Mouse (Mus musculus) cerebellum, adult 9-10 months (tissue): ENCODE measurements around the gene Runx2.

Experiments used
- DNase-seq: peaks from one replicate; pipeline ENCODE4 v3.0.0; 2022

Runx2 gene

DNA sequence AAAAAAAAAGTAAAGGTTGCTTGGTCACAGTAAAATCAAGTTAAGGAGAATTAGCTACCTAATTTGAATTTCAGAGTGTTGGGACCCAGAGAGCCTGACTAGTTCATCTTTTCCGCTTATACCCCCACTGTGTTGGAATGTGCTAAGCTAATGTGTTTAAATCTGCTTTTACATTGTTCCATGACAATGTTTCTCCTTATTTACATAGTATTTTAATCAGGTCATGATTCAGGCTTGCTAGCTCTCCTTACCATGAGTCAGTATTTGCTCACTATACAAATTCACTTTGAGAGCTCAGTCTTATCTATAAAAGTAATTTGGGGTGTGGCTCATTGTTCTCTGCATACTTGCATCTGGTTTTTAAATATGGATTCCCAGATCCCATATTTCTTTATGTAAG lies 47.2 kb downstream of the Runx2 start:
- DNase-seq, result no peak

DNA sequence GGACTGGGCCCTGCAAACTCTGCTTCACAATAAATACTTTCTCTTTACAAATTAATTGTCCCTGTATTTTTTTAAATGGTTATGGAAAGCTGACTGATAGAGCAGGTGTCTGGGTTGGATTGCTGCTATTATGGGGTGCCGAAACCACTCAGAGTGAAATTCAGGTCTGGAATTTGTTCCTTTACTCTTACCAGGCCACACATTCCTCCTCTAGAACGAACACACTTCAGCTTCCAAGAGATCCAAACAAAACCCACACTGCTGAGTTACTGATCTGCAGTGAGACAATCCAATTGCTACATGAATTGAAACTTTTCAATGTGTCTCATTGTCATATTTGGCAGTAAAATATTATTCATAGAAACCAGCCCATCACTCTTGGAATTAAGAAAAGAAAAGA lies 47.6 kb downstream of the Runx2 start:
- no peak for DNase-seq

DNA sequence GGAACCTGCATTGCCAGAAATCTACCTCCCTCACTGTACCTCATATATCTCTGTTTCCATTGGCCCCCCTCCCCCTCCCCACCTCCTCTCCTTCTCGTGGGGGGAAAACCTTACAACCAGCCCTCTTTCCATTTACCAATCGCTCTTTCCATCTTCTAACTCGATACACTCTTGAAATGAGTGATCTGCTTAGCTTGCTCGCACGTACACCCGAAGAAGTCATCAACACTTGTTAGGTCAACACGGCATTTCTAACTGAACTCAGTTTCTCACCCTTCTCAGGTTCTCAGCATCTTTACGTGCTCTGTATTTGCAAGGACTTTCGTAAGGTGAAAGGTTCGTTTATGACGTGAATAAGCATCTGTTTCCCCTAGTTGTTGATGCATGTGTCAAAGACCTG lies 48.3 kb downstream of the Runx2 start:
- no peak for DNase-seq

DNA sequence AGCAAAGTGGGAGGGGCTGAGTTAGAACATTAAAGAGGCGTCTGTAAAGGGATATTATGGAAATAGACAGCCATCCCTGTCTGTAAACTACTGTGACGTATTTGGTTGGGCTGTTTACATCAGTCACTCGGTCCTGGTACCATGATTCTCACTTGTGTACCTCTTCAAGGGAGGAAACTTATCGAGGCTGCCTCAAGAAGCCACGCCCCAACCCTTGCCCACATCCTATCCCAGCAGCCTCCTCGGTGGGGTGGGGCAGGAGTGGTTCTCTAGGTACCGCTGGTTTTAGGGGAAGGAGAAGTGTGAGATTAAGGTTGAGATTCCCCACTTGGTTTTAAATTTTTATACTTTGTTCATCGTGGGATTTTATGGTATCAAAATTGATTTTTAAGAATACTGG lies 69.2 kb downstream of the Runx2 start:
- no peak for DNase-seq

DNA sequence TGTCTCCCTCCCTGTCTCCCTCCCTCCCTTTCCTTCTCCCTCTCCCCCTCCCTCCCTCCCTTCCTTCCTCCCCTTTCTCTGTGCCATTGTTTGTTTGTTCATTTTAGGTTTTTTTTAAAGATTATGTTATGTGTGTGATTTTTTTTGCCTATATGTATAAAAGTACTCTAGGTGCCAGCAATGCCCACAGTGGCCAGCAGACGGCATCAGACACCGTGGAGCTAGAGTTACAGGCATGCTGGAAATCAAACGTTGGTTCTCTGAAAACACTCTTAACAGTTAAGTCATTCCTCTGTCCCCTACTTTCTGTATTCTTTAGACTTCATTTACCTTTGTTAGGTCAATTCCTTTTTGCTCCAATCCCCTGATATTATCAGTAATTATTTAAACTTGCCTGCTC lies 70.8 kb downstream of the Runx2 start:
- DNase-seq, result no peak

DNA sequence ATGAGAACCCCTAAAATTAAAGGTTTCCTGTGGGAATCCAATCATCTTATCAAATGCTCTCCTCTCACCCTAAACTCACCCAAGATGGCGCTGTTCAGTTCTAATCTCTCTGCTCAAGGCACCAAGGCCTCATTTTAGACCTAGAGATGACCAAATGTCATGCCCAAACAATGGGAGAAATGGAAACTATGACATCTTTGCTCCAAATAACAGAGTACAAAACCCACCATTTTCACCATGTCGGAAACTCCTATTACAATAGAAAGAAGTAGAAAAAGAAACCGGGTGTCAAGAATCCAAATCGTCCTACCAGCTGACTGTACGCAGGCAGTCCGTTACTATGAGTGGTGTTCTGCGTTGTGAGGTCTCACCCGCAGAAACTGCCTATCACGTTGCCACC lies 72.4 kb downstream of the Runx2 start:
- no peak for DNase-seq

DNA sequence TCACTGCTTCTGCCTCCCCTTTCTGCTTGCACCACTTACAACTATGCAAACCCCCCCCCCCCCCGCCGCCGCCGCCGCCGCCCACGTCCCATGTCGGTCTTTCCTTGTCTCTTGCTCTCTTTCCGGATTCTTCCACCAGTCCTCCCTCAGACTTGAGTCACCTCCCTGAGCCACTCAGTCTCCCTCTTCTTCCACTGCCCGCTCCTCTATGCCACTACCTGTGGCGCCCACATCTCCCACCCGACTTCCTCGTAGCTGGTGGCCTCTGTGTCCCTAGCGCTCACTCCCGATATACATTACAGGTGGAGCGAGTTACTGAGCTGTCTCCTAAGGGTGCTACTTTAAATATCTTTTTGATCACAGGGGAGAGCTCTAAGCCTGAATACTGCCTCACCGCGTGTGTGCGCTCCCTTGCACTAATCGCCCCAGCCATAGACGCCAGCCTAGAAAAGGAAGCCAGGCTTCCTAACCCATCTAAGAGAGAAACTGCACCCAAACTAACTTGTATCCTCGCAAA lies 76.4 kb downstream of the Runx2 start:
- no peak for DNase-seq

DNA sequence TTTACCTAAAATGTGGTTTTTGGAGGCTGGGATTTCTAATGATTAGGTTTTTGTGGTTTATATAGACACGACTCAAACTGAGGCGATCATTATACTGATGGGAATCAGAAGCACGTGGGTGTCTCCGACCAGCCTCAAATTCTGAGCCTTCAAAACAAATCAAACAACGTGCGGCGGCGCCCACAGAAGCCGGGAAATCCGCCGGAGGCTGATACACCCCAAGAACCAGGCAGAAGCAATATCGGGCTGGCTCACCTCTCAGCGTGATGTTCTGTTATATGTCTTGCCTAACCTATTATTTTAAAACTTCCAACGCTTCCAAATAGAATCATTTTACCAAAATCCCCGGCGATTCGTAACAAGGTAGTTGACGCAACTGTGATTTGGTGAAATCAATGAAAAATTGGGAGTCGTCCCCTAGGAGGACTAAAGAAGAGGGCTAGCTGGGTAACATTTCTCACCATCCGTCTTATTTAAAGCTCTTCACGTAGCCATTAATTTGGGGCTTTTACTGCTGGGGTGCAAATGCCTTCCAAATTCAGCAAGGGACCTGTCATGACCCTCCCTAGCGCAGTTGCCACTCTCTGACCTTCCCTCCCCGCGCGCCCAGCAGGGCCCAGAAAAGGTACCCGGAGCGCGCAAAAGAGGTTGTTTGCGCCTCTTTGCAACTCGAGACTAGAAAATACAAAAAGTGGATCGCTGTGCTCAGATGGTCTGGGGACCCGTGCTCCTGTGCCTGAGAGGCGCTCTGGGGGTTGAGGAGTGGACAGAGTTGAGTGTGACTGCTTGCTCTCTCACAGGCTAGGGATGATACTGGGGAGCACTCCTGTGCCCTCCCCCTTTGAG lies 77.1 kb downstream of the Runx2 start:
- no peak for DNase-seq

DNA sequence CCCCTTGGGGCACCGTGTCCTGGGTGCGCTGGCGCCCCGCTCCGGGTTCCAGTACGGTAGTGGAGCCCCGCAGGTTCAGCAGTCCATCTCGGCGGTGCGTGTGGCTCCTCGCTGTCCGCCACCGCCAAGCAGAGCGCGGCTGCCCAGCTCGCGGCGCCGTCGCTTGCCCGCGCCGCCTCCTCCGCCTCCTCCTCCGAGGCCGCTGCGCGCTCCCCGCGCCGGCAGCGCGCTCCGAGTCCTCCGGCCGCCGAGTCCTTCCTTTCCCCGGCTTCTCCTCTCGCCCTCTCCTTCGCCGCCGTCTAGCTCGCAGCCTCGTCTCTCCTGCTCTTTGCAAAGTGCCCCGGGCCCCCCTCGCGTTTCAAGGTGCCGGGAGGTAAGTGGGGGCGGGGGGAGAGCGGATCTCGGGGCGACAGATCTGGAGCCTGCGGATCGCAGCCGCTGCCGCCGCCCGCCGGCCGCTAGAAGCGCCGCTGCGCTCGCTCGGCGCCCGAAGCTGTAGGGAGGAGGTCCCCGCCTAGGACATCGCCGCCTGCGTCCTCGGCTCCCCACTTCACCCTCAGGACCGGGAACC lies 78.5 kb downstream of the Runx2 start:
- DNase-seq, result peak; percentile 39

DNA sequence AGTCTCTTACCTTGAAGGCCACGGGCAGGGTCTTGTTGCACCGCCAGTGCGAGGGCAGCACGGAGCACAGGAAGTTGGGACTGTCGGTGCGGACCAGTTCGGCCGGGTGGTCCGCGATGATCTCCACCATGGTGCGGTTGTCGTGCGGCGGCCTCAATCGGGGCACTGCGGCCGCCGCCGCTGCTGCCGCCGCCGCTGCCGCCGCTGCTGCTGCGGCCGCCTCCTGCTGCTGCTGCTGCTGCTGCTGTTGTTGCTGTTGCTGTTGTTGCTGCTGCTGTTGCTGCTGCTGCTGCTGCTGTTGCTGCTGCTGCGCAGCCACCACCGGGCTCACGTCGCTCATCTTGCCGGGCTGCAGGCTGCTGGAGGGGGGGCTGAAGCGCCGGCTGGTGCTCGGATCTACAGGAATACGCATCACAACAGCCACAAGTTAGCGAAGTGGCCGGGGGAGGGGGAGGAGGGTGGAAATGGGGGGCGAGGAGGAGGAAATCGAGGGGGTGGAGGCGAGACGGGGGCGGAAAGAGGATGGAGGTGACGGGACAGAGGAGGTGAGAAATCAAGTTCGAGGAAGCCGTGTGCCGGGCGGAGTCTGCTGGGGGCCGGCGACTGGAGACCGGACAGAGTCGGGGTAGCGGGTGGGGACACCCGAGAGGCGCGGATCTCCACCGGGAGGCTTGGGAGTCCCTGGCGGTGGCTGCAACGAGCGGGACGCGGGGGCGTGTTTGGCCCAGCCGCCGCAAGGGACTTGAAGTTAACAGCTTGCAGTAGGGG lies 79.2 kb downstream of the Runx2 start:
- no peak for DNase-seq

DNA sequence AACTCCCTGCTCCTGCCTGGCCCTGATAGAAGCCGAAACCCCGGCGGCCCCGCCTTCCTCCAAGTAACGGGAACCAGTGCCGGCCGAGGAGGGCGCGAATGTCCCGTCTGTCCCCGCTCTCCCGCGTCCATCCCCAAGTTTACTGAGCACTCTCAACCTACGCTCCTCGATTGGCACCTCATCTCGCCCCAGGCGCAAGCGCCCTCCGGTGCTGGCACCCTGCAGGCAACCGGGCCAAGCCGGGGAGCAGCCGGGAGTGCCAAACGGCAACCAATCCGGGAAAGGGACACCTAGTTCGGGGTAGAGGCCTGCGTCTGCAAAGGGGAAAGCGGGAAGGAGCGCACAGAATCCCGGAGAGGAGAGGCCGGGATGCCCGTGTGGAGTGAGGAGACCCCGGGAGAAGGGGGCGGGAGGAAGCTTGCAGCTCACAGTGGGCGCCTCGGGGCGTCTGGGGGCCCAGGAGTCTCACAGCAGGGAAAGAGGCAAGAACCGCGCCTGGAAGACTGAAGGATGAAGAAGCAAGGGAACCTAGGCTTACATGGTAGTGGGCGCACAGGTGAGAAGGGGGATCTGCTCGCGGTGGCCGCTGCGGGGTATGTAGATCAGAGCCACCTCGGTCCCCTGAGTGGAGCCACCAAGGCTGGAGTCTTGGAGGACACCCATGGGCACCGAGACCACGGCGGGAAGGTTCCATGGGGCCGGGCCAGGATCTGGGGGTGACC lies 79.9 kb downstream of the Runx2 start:
- DNase-seq, result no peak

DNA sequence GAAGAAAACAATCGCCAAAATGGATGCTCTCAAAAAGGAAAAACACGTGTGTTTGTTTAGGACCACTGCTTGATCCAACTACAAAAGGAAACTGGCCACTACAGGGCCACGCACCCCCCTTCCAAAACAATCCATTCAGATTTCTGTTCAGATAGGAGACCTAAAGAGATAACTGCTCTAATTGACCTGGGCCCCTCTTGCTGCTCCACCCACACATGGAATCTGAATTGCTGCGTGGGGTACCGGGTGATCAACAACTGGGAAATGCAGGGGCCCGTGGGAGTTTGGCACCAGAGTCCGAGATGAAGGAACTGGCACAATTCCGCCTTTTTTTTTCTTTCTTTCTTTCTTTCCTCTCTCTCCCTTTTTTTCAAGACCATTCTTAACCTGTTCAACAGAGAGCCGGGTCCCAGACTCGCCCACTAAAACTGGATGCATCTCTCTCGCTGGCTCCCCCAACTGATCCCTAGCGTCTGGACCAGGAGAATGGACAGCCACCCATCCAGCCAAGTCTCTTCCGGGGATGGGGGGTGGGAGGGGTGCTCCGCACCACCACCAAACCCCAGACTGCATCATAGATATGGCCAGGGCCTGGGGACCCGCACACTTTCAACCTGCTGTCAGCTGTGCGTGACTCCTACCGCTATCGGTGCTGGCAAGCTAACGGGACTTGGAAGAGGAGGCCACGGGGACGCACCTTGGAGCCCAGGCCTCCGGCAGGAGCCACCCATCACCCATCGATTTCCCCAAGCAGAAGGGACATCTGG lies 80.9 kb downstream of the Runx2 start:
- no peak for DNase-seq

DNA sequence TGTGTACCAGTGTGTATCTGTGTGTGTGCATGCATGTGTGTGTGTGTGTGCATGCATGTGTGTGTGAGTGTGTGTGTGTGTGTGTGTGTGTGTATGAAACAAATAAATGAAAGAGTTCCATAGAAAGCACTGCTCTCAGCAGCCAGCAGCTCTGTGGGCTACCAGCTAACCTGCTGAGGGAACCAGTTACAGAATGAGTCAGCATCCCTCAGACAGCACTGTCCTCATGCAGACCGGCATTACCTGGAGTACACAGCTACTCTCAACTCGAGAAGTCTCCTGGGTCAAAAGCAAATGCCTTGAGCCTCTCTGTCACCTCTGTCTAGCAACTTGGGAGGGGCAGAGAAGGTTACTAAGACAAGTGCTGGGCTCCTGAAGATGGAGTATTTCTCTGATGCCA lies 86.1 kb downstream of the Runx2 start:
- DNase-seq, result no peak

DNA sequence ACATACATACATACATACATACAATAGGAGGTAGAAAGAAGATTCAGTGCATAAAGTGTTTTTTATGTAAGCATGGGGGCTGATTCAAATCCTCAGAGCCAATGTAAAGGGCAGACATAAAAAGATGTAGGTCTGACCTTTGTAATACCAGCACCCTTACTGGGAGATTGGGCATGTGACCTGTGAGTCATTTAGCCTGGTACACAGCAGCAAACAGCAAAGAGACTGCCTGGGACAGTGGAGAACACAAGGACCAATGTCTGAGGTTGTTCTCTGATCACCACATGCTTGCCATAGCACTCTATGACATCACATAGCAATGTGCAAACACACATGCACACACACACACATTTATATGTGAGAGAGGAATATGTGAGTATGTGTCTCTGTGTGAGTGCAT lies 86.9 kb downstream of the Runx2 start:
- DNase-seq, result no peak

DNA sequence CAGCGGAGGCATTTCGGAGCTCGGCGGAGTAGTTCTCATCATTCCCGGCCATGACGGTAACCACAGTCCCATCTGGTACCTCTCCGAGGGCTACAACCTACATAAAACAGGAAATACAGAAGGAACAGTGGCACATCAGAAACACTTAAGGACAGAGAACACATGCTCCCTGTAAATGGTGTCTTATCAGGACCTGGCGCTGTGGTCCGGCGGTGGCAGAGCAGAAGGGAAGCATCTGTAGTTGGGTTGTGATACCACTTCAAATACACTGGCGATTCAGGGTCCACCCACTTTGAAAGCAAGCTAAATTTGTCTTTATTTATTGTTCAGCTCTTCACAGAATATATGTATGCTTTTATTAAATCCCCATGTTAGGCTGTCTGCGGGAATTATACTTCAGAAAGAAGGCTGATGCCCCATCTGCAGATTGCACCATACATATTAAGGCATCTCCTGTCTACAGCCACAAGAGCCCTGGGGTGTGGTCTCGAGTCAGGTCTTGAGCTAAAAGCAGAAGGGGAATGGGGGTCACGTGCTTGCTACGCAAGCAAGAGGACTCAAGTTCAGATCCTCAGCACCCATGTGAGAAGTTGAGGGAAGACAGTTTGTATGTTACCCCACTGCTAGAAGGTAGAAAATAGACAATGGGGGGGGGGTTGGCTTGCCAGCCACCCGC lies 89.7 kb downstream of the Runx2 start:
- no peak for DNase-seq

DNA sequence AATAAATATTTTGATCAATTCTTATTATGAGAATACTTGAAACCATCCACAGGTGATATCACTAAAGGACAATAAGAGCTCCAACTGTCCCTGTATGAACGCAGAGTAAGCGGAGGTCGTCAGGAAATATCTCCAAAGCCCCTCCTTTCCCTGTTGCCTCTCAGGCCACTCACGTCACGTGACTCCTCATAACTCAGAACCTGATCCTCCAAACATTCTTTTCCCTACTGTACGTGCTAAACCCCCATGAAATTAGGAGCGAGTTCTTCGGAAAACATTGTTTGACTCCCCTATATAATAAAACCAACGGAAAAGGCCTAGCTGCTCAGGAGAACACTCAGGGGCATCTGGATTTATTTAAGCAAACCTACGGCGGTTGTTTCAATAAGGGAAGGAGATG lies 90.3 kb downstream of the Runx2 start:
- no peak for DNase-seq

DNA sequence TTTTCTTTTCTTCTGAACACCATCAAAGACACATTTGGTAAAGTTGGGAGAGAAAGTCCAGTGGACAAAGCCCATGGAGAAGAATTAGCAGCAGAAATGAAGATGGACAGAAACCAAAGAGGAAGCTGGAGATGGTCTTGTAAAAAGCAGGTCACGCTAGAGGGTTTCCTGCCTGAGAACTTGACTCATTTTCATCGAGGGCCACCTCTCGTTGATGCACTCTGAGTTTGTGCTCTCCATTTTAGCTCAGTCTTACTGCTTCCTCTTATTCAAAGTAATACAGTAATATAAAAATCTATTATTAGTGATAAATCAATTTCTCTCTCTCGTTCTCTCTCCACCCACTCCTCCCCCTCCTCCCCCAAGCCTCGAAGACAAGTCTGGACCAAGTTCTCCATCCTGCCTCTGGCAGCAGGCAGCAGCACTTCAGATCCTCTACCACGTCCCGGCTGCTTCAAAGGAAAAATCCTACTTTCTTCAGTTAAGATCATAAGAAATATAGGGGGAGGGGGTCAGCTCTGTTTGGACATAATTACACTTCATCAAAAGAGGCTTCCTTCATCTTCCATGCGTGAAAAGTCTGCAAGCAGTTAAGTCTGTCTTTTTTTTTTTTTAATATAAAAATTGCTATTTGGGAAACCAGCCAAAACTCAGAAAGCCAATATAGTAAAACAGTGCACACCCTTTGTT lies 92.3 kb downstream of the Runx2 start:
- DNase-seq, result no peak

DNA sequence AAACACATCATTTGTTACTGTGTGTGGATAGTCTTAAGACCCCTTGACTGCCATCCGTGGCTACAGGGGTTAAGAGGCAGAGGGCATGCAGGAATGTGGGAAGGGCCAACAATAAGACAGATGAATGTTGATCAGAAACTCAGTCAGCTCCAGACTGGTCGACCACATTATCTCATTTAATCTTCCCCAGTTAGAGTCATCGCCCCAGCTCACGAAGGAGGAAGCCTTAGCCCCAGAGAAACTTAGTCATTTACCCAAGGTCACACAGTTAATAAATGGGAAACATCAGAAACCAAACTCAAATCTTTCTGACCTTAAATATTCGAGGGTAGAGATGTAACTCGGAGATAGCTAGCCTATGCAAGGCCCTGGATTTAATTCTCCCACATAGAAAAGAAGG lies 96.0 kb downstream of the Runx2 start:
- no peak for DNase-seq

DNA sequence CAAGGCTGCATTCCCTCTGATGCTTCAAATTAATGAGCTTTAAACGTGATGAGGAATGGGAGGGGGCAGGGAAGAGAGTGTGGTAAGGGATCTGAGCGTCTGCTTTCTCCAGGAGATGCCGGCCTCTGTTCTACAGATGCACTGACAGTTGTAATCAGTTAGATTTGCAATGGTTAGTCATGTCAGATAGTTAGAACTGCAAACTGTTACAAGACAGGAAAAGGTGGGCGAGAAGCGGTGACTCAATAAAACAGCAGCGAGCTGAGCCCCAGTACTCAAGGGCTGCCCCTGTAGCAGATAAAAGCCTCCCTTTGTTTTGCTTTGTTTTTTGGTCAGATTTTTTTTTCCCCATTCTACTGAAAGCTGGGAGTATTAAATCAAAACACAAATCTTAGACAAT lies 96.6 kb downstream of the Runx2 start:
- DNase-seq, result no peak

DNA sequence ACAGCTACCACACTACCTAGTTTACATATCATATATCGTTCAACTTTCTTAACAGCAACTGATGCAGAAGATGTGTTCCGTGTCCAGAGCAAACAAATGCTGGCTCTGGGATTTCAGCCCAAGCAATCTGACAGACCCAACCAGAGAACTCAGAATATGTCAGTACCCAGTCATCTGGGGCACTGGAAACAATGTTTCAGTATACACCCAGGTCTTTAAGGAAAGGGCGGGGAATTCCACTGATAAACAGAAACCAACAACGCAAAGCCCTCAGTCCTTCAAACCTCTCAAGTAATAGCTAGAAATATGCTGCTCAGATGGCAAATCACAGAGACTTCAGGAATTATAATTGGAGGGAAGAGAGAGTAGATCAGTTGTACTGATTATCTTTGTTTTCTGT lies 100.5 kb downstream of the Runx2 start:
- DNase-seq, result no peak

DNA sequence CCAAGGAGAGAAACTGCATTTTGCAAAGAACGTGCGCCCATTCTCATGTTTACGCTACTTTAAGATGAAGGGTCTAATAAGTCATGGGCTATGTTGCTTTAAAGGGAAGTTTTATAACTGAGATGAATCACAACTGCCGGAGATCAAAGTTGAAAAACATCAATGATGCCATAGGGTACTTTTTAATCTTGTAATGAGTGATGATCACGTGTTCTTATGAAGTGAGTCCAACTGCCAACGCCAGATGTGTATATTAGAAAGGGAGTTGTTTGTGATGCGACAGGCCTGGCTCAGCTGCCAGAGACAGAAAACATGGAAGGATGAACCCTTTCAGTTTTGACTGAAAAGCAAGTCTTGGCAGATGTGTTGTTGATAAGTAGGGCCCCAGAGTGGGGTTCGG lies 101.2 kb downstream of the Runx2 start:
- DNase-seq, result no peak
